In the genomic region with DNA sequence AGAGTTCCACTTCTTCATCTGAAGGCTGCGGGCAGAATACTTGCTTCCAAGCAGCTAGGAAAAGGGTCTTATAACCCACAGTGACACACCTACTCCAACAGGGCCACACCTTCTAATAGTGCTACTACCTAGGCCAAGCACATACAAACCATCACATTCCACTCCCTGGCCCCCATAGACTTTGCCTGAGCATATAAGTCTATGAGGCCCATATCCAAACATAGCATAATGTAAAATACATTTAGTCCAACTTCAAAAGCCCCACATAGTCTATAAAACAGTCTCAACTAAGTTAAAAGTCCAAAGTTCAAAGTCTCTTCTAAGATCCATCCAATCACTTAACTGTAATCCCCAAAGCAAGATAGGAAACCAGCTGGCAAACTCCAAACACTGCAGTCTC, we compare ENCODE assay signal across 28 mouse cellular contexts.
"Had no signal": no experiment of that assay in that cellular context is flagged by ENCODE, and none has a peak within 500 bp of the region (broad histone marks: within the 10 kb centered on the region; RNA-seq: fewer than 3 reads in every experiment).

No protein-coding gene starts in this region.

- H3K36me3 ChIP-seq: embryonic facial prominence, embryonic 10.5 days; embryonic facial prominence, embryonic 12.5 days; embryonic facial prominence, embryonic 13.5 days; embryonic facial prominence, embryonic 15.5 days; forebrain, embryonic 10.5 days; forebrain, embryonic 12.5 days; forebrain, embryonic 15.5 days had no signal

- H3K9me3 ChIP-seq: embryonic facial prominence, embryonic 10.5 days; embryonic facial prominence, embryonic 12.5 days; embryonic facial prominence, embryonic 13.5 days; embryonic facial prominence, embryonic 15.5 days; forebrain, embryonic 10.5 days; forebrain, embryonic 12.5 days; forebrain, embryonic 13.5 days; forebrain, embryonic 15.5 days had no signal

- H3K27me3 ChIP-seq: embryonic facial prominence, embryonic 12.5 days; embryonic facial prominence, embryonic 13.5 days; embryonic facial prominence, embryonic 15.5 days; forebrain, embryonic 12.5 days; forebrain, embryonic 13.5 days; forebrain, embryonic 15.5 days had no signal

- ATAC-seq: forebrain, embryonic 13.5 days; forebrain, embryonic 14.5 days; forebrain, embryonic 15.5 days; forebrain, embryonic 16.5 days; forebrain, postnatal 0 days had no signal

- H3K4me1 ChIP-seq: embryonic facial prominence, embryonic 10.5 days; embryonic facial prominence, embryonic 12.5 days; embryonic facial prominence, embryonic 13.5 days; embryonic facial prominence, embryonic 15.5 days; forebrain, embryonic 10.5 days; forebrain, embryonic 12.5 days; forebrain, embryonic 13.5 days; forebrain, embryonic 15.5 days had no signal

- H3K4me2 ChIP-seq: embryonic facial prominence, embryonic 12.5 days; embryonic facial prominence, embryonic 13.5 days; embryonic facial prominence, embryonic 15.5 days; forebrain, embryonic 12.5 days; forebrain, embryonic 13.5 days; forebrain, embryonic 15.5 days had no signal

- DNase-seq: cerebellum, adult 18-20 months; cerebellum, adult 2 months; cerebellum, adult 8-10 months; cerebellum, adult 9-10 months; cerebellum, adult 9-11 months; cerebellum, postnatal 10 days; cerebellum, postnatal 14 days; cerebellum, postnatal 25 days; cerebellum, postnatal 36 days; embryo, embryonic 11 days; forebrain, postnatal 0 days; gastrocnemius, adult 2 months; gastrocnemius, postnatal 10 days; gastrocnemius, postnatal 14 days; gastrocnemius, postnatal 25 days; gastrocnemius, postnatal 36 days; heart, adult 11 months had no signal

- H3K27ac ChIP-seq: embryonic facial prominence, embryonic 10.5 days; embryonic facial prominence, embryonic 12.5 days; embryonic facial prominence, embryonic 13.5 days; embryonic facial prominence, embryonic 15.5 days; forebrain, embryonic 10.5 days; forebrain, embryonic 12.5 days; forebrain, embryonic 13.5 days; forebrain, embryonic 15.5 days; gastrocnemius, adult 2 months had no signal

- H3K9ac ChIP-seq: embryonic facial prominence, embryonic 12.5 days; embryonic facial prominence, embryonic 13.5 days; embryonic facial prominence, embryonic 15.5 days; forebrain, embryonic 12.5 days; forebrain, embryonic 13.5 days; forebrain, embryonic 15.5 days; forebrain, postnatal 0 days had no signal

- H3K4me3 ChIP-seq: embryonic facial prominence, embryonic 10.5 days; embryonic facial prominence, embryonic 12.5 days; embryonic facial prominence, embryonic 13.5 days; embryonic facial prominence, embryonic 15.5 days; erythroblast, embryonic 14.5 days; forebrain, embryonic 10.5 days; forebrain, embryonic 12.5 days; forebrain, embryonic 13.5 days; forebrain, embryonic 15.5 days; gastrocnemius, adult 2 months had no signal
